Comparison of ENCODE assay signal across 43 mouse cellular contexts in the genomic region with DNA sequence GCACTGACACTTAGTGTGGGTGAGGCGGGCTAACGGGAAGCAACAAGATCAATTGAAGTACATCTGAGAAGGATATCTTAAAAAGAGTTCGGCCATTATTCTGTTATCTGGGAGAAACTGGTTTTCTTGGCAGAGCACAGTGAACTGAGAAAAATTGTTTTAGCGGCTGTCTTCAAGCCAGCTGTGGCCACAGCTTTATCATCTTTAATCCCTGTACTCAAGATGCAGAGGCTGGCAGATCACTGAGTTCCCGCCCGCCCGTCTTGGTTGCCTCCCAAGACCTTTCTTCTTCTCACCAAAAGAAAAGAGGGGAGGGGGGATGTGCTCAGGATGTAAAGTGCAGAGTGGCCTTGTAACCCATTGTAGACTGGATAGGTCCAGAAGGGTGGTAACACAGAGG. TPM values are rescaled to one million over a fixed set of nuclear protein-coding genes. Genes with fewer than 3 reads are reported as not detected.
"Had no signal": no experiment of that assay in that cellular context is flagged by ENCODE, and none has a peak within 500 bp of the region (broad histone marks: within the 10 kb centered on the region; RNA-seq: fewer than 3 reads in every experiment).

No protein-coding gene starts in this region.

- H3K27me3 ChIP-seq: heart, embryonic 12.5 days; heart, embryonic 13.5 days; heart, embryonic 15.5 days; hindbrain, embryonic 12.5 days; hindbrain, embryonic 13.5 days; hindbrain, embryonic 15.5 days; intestine, embryonic 15.5 days; kidney, embryonic 15.5 days had no signal

- H3K9me3 ChIP-seq: heart, embryonic 10.5 days; heart, embryonic 12.5 days; heart, embryonic 13.5 days; heart, embryonic 15.5 days; hindbrain, embryonic 10.5 days; hindbrain, embryonic 12.5 days; hindbrain, embryonic 13.5 days; hindbrain, embryonic 15.5 days; intestine, embryonic 15.5 days; kidney, embryonic 15.5 days had no signal

- H3K4me3 ChIP-seq: heart, embryonic 10.5 days; heart, embryonic 12.5 days; heart, embryonic 13.5 days; heart, embryonic 15.5 days; hindbrain, embryonic 10.5 days; hindbrain, embryonic 12.5 days; hindbrain, embryonic 13.5 days; hindbrain, embryonic 15.5 days; intestine, embryonic 15.5 days; kidney, embryonic 15.5 days; layer of hippocampus, adult 2 months had no signal

- H3K36me3 ChIP-seq: hindbrain, embryonic 13.5 days; hindbrain, embryonic 15.5 days had no signal

- DNase-seq: heart, postnatal 10 days; heart, postnatal 14 days; heart, postnatal 36 days; heart, postnatal 4 days; kidney, adult 11 months; kidney, adult 18-20 months; kidney, adult 2 months; kidney, adult 8-10 months; kidney, adult 9 months; kidney, postnatal 10 days; kidney, postnatal 14 days; kidney, postnatal 25 days; kidney, postnatal 36 days; kidney, postnatal 4 days; layer of hippocampus, adult 9-11 months; layer of hippocampus, postnatal 36 days had no signal

- H3K27ac ChIP-seq: heart, embryonic 10.5 days; heart, embryonic 13.5 days; heart, embryonic 15.5 days; hindbrain, embryonic 10.5 days; hindbrain, embryonic 12.5 days; hindbrain, embryonic 13.5 days; hindbrain, embryonic 14.5 days; hindbrain, embryonic 15.5 days; hindbrain, postnatal 0 days; intestine, embryonic 15.5 days; kidney, embryonic 15.5 days; kidney, postnatal 0 days; layer of hippocampus, adult 2 months had no signal

- H3K9ac ChIP-seq: heart, embryonic 12.5 days; heart, embryonic 13.5 days; heart, embryonic 15.5 days; hindbrain, embryonic 12.5 days; hindbrain, embryonic 13.5 days; hindbrain, embryonic 14.5 days; hindbrain, embryonic 15.5 days; intestine, embryonic 15.5 days; kidney, embryonic 15.5 days had no signal

- H3K4me1 ChIP-seq: heart, embryonic 10.5 days; heart, embryonic 12.5 days; heart, embryonic 13.5 days; heart, embryonic 15.5 days; hindbrain, embryonic 10.5 days; hindbrain, embryonic 12.5 days; hindbrain, embryonic 13.5 days; hindbrain, embryonic 15.5 days; intestine, embryonic 15.5 days had no signal

- ATAC-seq: hindbrain, embryonic 16.5 days; hindbrain, postnatal 0 days; inflammation-experienced regulatory T-cells, adult 6 months; intestine, embryonic 15.5 days; intestine, embryonic 16.5 days; intestine, postnatal 0 days had no signal

RNA-seq across cellular contexts. Expression of gene Hcar2, which starts 48.4 kb away (rescaled TPM):
- total RNA-seq: heart, postnatal 4 days; hindbrain, postnatal 0 days; layer of hippocampus, adult 2 months; layer of hippocampus, postnatal 10 days; left cerebral cortex, adult 18-20 months had no signal
- polyA plus RNA-seq: heart, embryonic 10.5 days; heart, embryonic 11.5 days; heart, embryonic 12.5 days; heart, embryonic 14.5 days; heart, embryonic 16.5 days; heart, postnatal 0 days; hindbrain, embryonic 11.5 days; hindbrain, embryonic 12.5 days; hindbrain, embryonic 13.5 days; hindbrain, embryonic 14.5 days; hindbrain, embryonic 15.5 days; hindbrain, embryonic 16.5 days; hindbrain, postnatal 0 days; kidney, embryonic 14.5 days; kidney, embryonic 16.5 days; kidney, postnatal 0 days had no signal
